Mouse (Mus musculus): Measurements from ENCODE around the gene Gm21170. TPM values are rescaled to one million over a fixed set of nuclear protein-coding genes. Genes with fewer than 3 reads are reported as not detected.

Gene Gm21170
- not detected in 2 replicates for polyA plus RNA-seq (2012; rRNA removed; ENCODE audit: low replicate concordance)

DNA sequence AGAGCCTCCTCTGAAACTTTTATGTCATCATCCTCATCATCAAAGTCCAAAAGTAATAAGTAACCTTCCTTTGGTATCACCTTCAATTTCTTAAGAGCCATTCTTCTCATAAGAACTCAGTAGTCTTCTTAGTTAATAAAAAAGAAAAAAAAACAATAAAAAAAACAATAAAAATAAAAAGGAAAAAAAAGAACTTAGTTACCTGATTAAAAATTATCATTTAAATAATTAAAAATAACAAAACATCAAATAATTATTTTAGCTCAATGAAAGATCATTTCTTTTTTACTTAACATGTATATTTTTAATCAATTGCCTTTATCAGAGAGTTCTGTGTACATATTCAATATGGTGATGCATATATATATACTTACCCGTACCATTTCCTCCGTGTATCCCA lies at the start of gene Gm21170:
Gene Gm21170 (minus strand): TSS at position 101 of the 400 bp plus-strand sequence.

Other genes with a start within 250 kb of the Gm21170 start
- not detected in 2 replicates for gene Gm21256, start 240.1 kb downstream of the Gm21170 start, polyA plus RNA-seq (2012; rRNA removed; ENCODE audit: low replicate concordance)